Mouse (Mus musculus) cerebellum, postnatal 10 days (tissue): ENCODE measurements around the gene Fggy.
A peak's percentile ranks its signal among the peaks of the same experiment; 100 is the strongest.

Experiments
- DNase-seq, 2 experiments: peaks; one replicate each; pipeline ENCODE4 v3.0.0; 2021; ENCODE audit warnings: mixed read lengths in 2 of 2

The Fggy gene

GRCm38 (mm10) chr4:95733397-95734249 lies 176.3 kb downstream of the Fggy start:
- peak; percentile 46 to 60 for DNase-seq

- no peak for DNase-seq
Measured at GRCm38 (mm10) chr4:95735967-95736366, 178.7 kb downstream of the Fggy start.

GRCm38 (mm10) chr4:95736674-95737073 lies 179.4 kb downstream of the Fggy start:
- no peak for DNase-seq

GRCm38 (mm10) chr4:95738179-95738578 lies 180.9 kb downstream of the Fggy start:
- no peak for DNase-seq

GRCm38 (mm10) chr4:95738725-95739124 lies 181.4 kb downstream of the Fggy start:
- DNase-seq = no peak

GRCm38 (mm10) chr4:95741115-95741734 lies 183.9 kb downstream of the Fggy start:
- DNase-seq = no peak

- peak; percentile 5 to 17 for DNase-seq
Measured at GRCm38 (mm10) chr4:95742986-95743385, 185.7 kb downstream of the Fggy start.

- DNase-seq = no peak
Measured at GRCm38 (mm10) chr4:95746954-95747353, 189.6 kb downstream of the Fggy start.

- no peak for DNase-seq
Measured at GRCm38 (mm10) chr4:95747415-95748202, 190.3 kb downstream of the Fggy start.

GRCm38 (mm10) chr4:95750186-95750585 lies 192.9 kb downstream of the Fggy start:
- DNase-seq = no peak

GRCm38 (mm10) chr4:95752538-95753188 lies 195.4 kb downstream of the Fggy start:
- no peak for DNase-seq

- DNase-seq = no peak
Measured at GRCm38 (mm10) chr4:95759027-95759731, 201.9 kb downstream of the Fggy start.

GRCm38 (mm10) chr4:95765359-95765758 lies 208.1 kb downstream of the Fggy start:
- no peak for DNase-seq

- no peak for DNase-seq
Measured at GRCm38 (mm10) chr4:95770469-95770868, 213.2 kb downstream of the Fggy start.

- no peak for DNase-seq
Measured at GRCm38 (mm10) chr4:95771542-95771941, 214.2 kb downstream of the Fggy start.

GRCm38 (mm10) chr4:95771945-95772344 lies 214.6 kb downstream of the Fggy start:
- DNase-seq = no peak

GRCm38 (mm10) chr4:95772663-95773062 lies 215.4 kb downstream of the Fggy start:
- DNase-seq = no peak

- no peak for DNase-seq
Measured at GRCm38 (mm10) chr4:95775574-95775973, 218.3 kb downstream of the Fggy start.

GRCm38 (mm10) chr4:95777839-95778238 lies 220.5 kb downstream of the Fggy start:
- no peak for DNase-seq

GRCm38 (mm10) chr4:95778528-95778927 lies 221.2 kb downstream of the Fggy start:
- DNase-seq = no peak

GRCm38 (mm10) chr4:95784146-95784895 lies 227.0 kb downstream of the Fggy start:
- DNase-seq = no peak
